15 mouse cellular contexts compared by ENCODE assay signal in genomic region chr2:150673929-150674328, GRCm38 (mm10). TPM values are rescaled to one million over a fixed set of nuclear protein-coding genes. Genes with fewer than 3 reads are reported as not detected.
DNase-seq lines count a peak whose midpoint lies in the region; ATAC-seq and TF ChIP-seq lines count a peak whose summit lies in the region.
"Had no signal": no experiment of that assay in that cellular context is flagged by ENCODE, and none has a peak within 500 bp of the region (broad histone marks: within the 10 kb centered on the region; RNA-seq: fewer than 3 reads in every experiment).

No protein-coding gene starts in this region.

- ATAC-seq in liver, embryonic 16.5 days (ENCODE audit: low read depth): peak; percentile 56
- ATAC-seq: hindbrain, postnatal 0 days had no signal

- no peak overlapping the region for H3K4me3 ChIP-seq in lung, adult 2 months (replicated peaks; ENCODE audit: extremely low read depth, low read depth, low read length)
- no peak overlapping the region for H3K4me3 ChIP-seq in bone marrow macrophage, adult 2 months (ENCODE audit: insufficient read depth, low read length)
- H3K4me3 ChIP-seq in liver, embryonic 16.5 days (ENCODE audit: low read depth, low read length): no peak overlapping the region
- H3K4me3 ChIP-seq in spleen, adult 2 months (ENCODE audit: extremely low read depth, insufficient read depth, insufficient read length): no peak overlapping the region
- H3K4me3 ChIP-seq: embryonic facial prominence, embryonic 13.5 days; myocyte had no signal

- H3K4me2 ChIP-seq in liver, embryonic 16.5 days (ENCODE audit: low read depth, low read length): no peak overlapping the region
- H3K4me2 ChIP-seq: embryonic facial prominence, embryonic 13.5 days had no signal

- H3K27me3 ChIP-seq in liver, embryonic 16.5 days (ENCODE audit: control insufficient read depth, insufficient read depth, low read depth, low read length): no peaks in the 10 kb centered on the region; the same call in 1 of the 2 replicates
- no peaks in the 10 kb centered on the region for H3K27me3 ChIP-seq in spleen, adult 2 months (ENCODE audit: control insufficient read depth, insufficient read depth, low read length)

- WGBS in lung, adult 2 months: 73% methylated on average over 11 of the region's 11 CpGs
- 32% methylated on average over 11 of the region's 11 CpGs for WGBS in liver, embryonic 16.5 days (ENCODE audit: insufficient replicate concordance)
- WGBS in spleen, adult 2 months: 17% methylated on average over 11 of the region's 11 CpGs

- H3K4me1 ChIP-seq in lung, adult 2 months (ENCODE audit: control insufficient read depth, insufficient read depth, low read length): peaks cover 9% of the 10 kb centered on the region; the same call in 1 of the 2 replicates
- peaks cover 54% of the 10 kb centered on the region for H3K4me1 ChIP-seq in bone marrow macrophage, adult 2 months (ENCODE audit: control insufficient read depth, insufficient read depth, low read length)
- H3K4me1 ChIP-seq in liver, embryonic 16.5 days (ENCODE audit: control insufficient read depth, low read depth, low read length): peaks cover 15% of the 10 kb centered on the region
- peaks cover 39% of the 10 kb centered on the region for H3K4me1 ChIP-seq in spleen, adult 2 months (ENCODE audit: control insufficient read depth, insufficient read depth, insufficient read length)
- H3K4me1 ChIP-seq: embryonic facial prominence, embryonic 13.5 days had no signal

- DNase-seq in lung, adult 18-20 months: peak; percentile 48 to 54
- DNase-seq in lung, adult 2 months: no peak
- DNase-seq in spleen, adult 2 months (ENCODE audit: low read depth in 1 of 2, low spot score in 2 of 2): peak; percentile 64 to 78
- no peak for DNase-seq in cerebellum, adult 11 months
- no peak for DNase-seq in kidney, postnatal 10 days
- DNase-seq: cerebellum, adult 2 months; kidney, postnatal 25 days; retina, postnatal 1 day had no signal

- TF ChIP-seq CTCF in lung, adult 2 months (IDR thresholded peaks at IDR 0.05; ENCODE audit: insufficient read depth, low read length): no peak
- TF ChIP-seq CTCF in bone marrow macrophage, adult 2 months (IDR thresholded peaks at IDR 0.05; ENCODE audit: low read depth, low read length): no peak
- TF ChIP-seq CTCF in spleen, adult 2 months (IDR thresholded peaks at IDR 0.05; ENCODE audit: extremely low read depth, insufficient read depth, insufficient read length, insufficient replicate concordance): no peak

- TF ChIP-seq POLR2A in lung, adult 2 months (IDR thresholded peaks at IDR 0.05; ENCODE audit: borderline replicate concordance, extremely low read depth, low read depth, low read length): no peak
- no peak for TF ChIP-seq POLR2A in bone marrow macrophage, adult 2 months (IDR thresholded peaks at IDR 0.05; ENCODE audit: borderline replicate concordance, low read depth, low read length)
- no peak for TF ChIP-seq POLR2A in spleen, adult 2 months (IDR thresholded peaks at IDR 0.05; ENCODE audit: low read depth, low read length)

- H3K9ac ChIP-seq in liver, embryonic 16.5 days (ENCODE audit: low read depth, low read length): no peak overlapping the region
- H3K9ac ChIP-seq: embryonic facial prominence, embryonic 13.5 days had no signal

- no peaks in the 10 kb centered on the region for H3K36me3 ChIP-seq in liver, embryonic 16.5 days (ENCODE audit: control insufficient read depth, insufficient read depth)
- H3K36me3 ChIP-seq in spleen, adult 2 months (ENCODE audit: control insufficient read depth, insufficient read depth, low read length): no peaks in the 10 kb centered on the region
- H3K36me3 ChIP-seq: embryonic facial prominence, embryonic 13.5 days had no signal

- peak overlapping the region; percentile 83 for H3K27ac ChIP-seq in bone marrow macrophage, adult 2 months (ENCODE audit: insufficient read depth, low read depth, low read length)
- no peak overlapping the region; the same call in 1 of the 2 replicates for H3K27ac ChIP-seq in liver, embryonic 16.5 days (ENCODE audit: low read length)
- H3K27ac ChIP-seq in spleen, adult 2 months (ENCODE audit: insufficient read depth, low read length): peak overlapping the region; percentile 88
- H3K27ac ChIP-seq: embryonic facial prominence, embryonic 13.5 days; hindbrain, postnatal 0 days had no signal

- H3K9me3 ChIP-seq in liver, embryonic 16.5 days (replicated peaks; ENCODE audit: control insufficient read depth, low read length): no peaks in the 10 kb centered on the region
- H3K9me3 ChIP-seq: embryonic facial prominence, embryonic 13.5 days had no signal

RNA-seq across cellular contexts. Expression of gene Acss1, which starts 5.6 kb away (rescaled TPM):
- polyA plus RNA-seq in lung, adult 2 months (2012; rRNA removed): 74.7 and 93.3 TPM in 2 replicates
- polyA plus RNA-seq in bone marrow macrophage, adult 2 months (2012; ENCODE audit: insufficient read depth, insufficient read length, missing spikeins): 9.4 and 9.5 TPM in 2 replicates
- 49.9 and 56.3 TPM in 2 replicates for polyA plus RNA-seq in liver, embryonic 16.5 days (2015; fragmentation: Nextera tagmentation; extraction: Ambion mirVana)
- 76.7 and 121 TPM in 2 replicates for polyA plus RNA-seq in spleen, adult 2 months (2012; rRNA removed)
- polyA plus RNA-seq: myocyte had no signal

RNA-seq across cellular contexts. Expression of gene Vsx1, which starts 15.2 kb away (rescaled TPM):
- polyA plus RNA-seq in lung, adult 2 months (2012; rRNA removed): not detected in 2 replicates
- polyA plus RNA-seq in bone marrow macrophage, adult 2 months (2012; ENCODE audit: insufficient read depth, insufficient read length, missing spikeins): not detected in 2 replicates
- polyA plus RNA-seq in liver, embryonic 16.5 days (2015; fragmentation: Nextera tagmentation; extraction: Ambion mirVana): not detected in 2 replicates
- polyA plus RNA-seq in spleen, adult 2 months (2012; rRNA removed): not detected in 2 replicates
- polyA plus RNA-seq: cerebellum, adult 2 months; embryonic facial prominence, embryonic 13.5 days; heart, embryonic 14.5 days; limb, embryonic 11.5 days; myocyte had no signal

Comparison
In these comparisons a context has a peak if more than half of its experiments do, and no peak if none do; other contexts are left out.
1. DNase-seq: peak in lung, adult 18-20 months (2 of 2) and spleen, adult 2 months (2 of 2); none in lung, adult 2 months (single experiment), cerebellum, adult 11 months (single experiment) and kidney, postnatal 10 days (single experiment).